Mouse (Mus musculus) kidney, adult 18-20 months (tissue): Measurements from ENCODE around the gene Brd7.

ENCODE experiments used
- DNase-seq: peaks from one replicate; pipeline ENCODE4 v3.0.0; 2021

The Brd7 gene

GRCm38 (mm10) chr8:88307736-88308135, 54.3 kb downstream of the Brd7 start:
- no peak for DNase-seq

- DNase-seq = no peak
These were observed 55.5 kb downstream of the Brd7 start for GRCm38 (mm10) chr8:88306511-88306910.

GRCm38 (mm10) chr8:88305814-88306213, 56.2 kb downstream of the Brd7 start:
- no peak for DNase-seq

- no peak for DNase-seq
These were observed 60.2 kb downstream of the Brd7 start for GRCm38 (mm10) chr8:88301589-88302437.

GRCm38 (mm10) chr8:88299907-88300603, 61.9 kb downstream of the Brd7 start:
- no peak for DNase-seq

GRCm38 (mm10) chr8:88298733-88299103, 63.3 kb downstream of the Brd7 start:
- no peak for DNase-seq

GRCm38 (mm10) chr8:88297976-88298732, 63.8 kb downstream of the Brd7 start:
- no peak for DNase-seq

- no peak for DNase-seq
These were observed 67.0 kb downstream of the Brd7 start for GRCm38 (mm10) chr8:88294977-88295376.

- no peak for DNase-seq
These were observed 68.2 kb downstream of the Brd7 start for GRCm38 (mm10) chr8:88293590-88294356.

GRCm38 (mm10) chr8:88292926-88293325, 69.1 kb downstream of the Brd7 start:
- DNase-seq = no peak

GRCm38 (mm10) chr8:88291305-88291690, 70.7 kb downstream of the Brd7 start:
- DNase-seq = no peak

GRCm38 (mm10) chr8:88290326-88291304, 71.4 kb downstream of the Brd7 start:
- no peak for DNase-seq

- DNase-seq = no peak
These were observed 72.1 kb downstream of the Brd7 start for GRCm38 (mm10) chr8:88289901-88290300.

- no peak for DNase-seq
These were observed 73.3 kb downstream of the Brd7 start for GRCm38 (mm10) chr8:88288622-88289242.

GRCm38 (mm10) chr8:88286421-88286960, 75.5 kb downstream of the Brd7 start:
- no peak for DNase-seq

- DNase-seq = no peak
These were observed 76.3 kb downstream of the Brd7 start for GRCm38 (mm10) chr8:88285469-88286356.

GRCm38 (mm10) chr8:88284738-88285137, 77.3 kb downstream of the Brd7 start:
- no peak for DNase-seq

- no peak for DNase-seq
These were observed 78.5 kb downstream of the Brd7 start for GRCm38 (mm10) chr8:88283243-88284115.

- peak; percentile 24 for DNase-seq
These were observed 79.3 kb downstream of the Brd7 start for GRCm38 (mm10) chr8:88282684-88283083.
